Mouse (Mus musculus) megakaryocyte, adult 5-6 weeks (primary cell): Measurements from ENCODE around the gene Gm7030. TPM values are rescaled to one million over a fixed set of nuclear protein-coding genes. Genes with fewer than 3 reads are reported as not detected.
"Not testable (repeated sequence)": the region's sequence is repeated elsewhere in the genome, so short reads cannot be mapped to it uniquely, and the experiment has no call there.

Experiments
- ATAC-seq: 2 replicates; pipeline ENCODE4 v1.8.0; 2016; ENCODE audit warnings: mild to moderate bottlenecking, inconsistent platforms; ENCODE audit not compliant: poor library complexity, severe bottlenecking
- total RNA-seq, 2 experiments: library from RNA; stranded (forward) in 1 of 2; stranded (reverse) in 1 of 2; fragments of 153-499, 151-499 nt in 1 of 2; fragments of 221-1000, 200-1000 nt in 1 of 2; gene quantifications; 2 replicates each; pipeline versions ENCODE4 v1.2.3 to v1.2.4; 2015 to 2017

The Gm7030 gene
- not detected in 2 replicates for total RNA-seq (2015)
- total RNA-seq (2017) = not detected in 2 replicates

GRCm38 (mm10) chr17:36128968-36129817 is at the start of gene Gm7030:
TSS of gene Gm7030 (minus strand) at chr17:36129425.
- not testable (repeated sequence) for ATAC-seq

- ATAC-seq = not testable (repeated sequence)
These were observed 49.7 kb upstream of the Gm7030 start for GRCm38 (mm10) chr17:36178938-36179337.

GRCm38 (mm10) chr17:36176132-36176531 is 46.9 kb upstream of the Gm7030 start:
- ATAC-seq = not testable (repeated sequence)

GRCm38 (mm10) chr17:36170287-36170814 is 41.1 kb upstream of the Gm7030 start:
- ATAC-seq = no peak

GRCm38 (mm10) chr17:36169753-36170152 is 40.5 kb upstream of the Gm7030 start:
- no peak for ATAC-seq

- ATAC-seq = not testable (repeated sequence)
These were observed 39.9 kb upstream of the Gm7030 start for GRCm38 (mm10) chr17:36169094-36169493.

- ATAC-seq = peak; percentile 24; the same call in 1 of the 2 replicates
These were observed 38.9 kb upstream of the Gm7030 start, which contains the start of gene Gm8909 for GRCm38 (mm10) chr17:36168039-36168652. TSS of gene Gm8909 (minus strand) at chr17:36168537.

- peak; percentile 59 for ATAC-seq
These were observed 38.2 kb upstream of the Gm7030 start for GRCm38 (mm10) chr17:36167306-36168038.

- ATAC-seq = not testable (repeated sequence)
These were observed 37.7 kb upstream of the Gm7030 start for GRCm38 (mm10) chr17:36166901-36167300.

GRCm38 (mm10) chr17:36161129-36162051 is 32.2 kb upstream of the Gm7030 start:
- 0 out of 2 replicates have a peak, but pooled peaks have one; percentile 24 for ATAC-seq

GRCm38 (mm10) chr17:36158264-36158663 is 29.0 kb upstream of the Gm7030 start:
- ATAC-seq = not testable (repeated sequence)

- ATAC-seq = not testable (repeated sequence)
These were observed 28.6 kb upstream of the Gm7030 start for GRCm38 (mm10) chr17:36157782-36158181.

- no peak for ATAC-seq
These were observed 25.3 kb upstream of the Gm7030 start for GRCm38 (mm10) chr17:36154271-36155149.

GRCm38 (mm10) chr17:36151200-36151599 is 22.0 kb upstream of the Gm7030 start:
- ATAC-seq = not testable (repeated sequence)

GRCm38 (mm10) chr17:36148468-36148867 is 19.2 kb upstream of the Gm7030 start:
- not testable (repeated sequence) for ATAC-seq

GRCm38 (mm10) chr17:36146937-36147336 is 17.7 kb upstream of the Gm7030 start:
- ATAC-seq = not testable (repeated sequence)

GRCm38 (mm10) chr17:36145861-36146156 is 16.6 kb upstream of the Gm7030 start:
- ATAC-seq = not testable (repeated sequence)

- peak; percentile 72 for ATAC-seq
These were observed 16.1 kb upstream of the Gm7030 start for GRCm38 (mm10) chr17:36145111-36145860.
